Mouse (Mus musculus): ENCODE data around the gene Frem1. TPM values are rescaled to one million over a fixed set of nuclear protein-coding genes. Genes with fewer than 3 reads are reported as not detected.

Frem1 gene
- 1 to 10 TPM; 1.9 to 2.0 TPM for total RNA-seq (2021)
- long read RNA-seq, experiment 1, partial matches to known transcripts = 2 of 2 reads
- long read RNA-seq, experiment 1, other reads (novel, unspliced or antisense) = 0 of 2 reads
- long read RNA-seq, experiment 2, partial matches to known transcripts = 0 of 1 reads
- long read RNA-seq, experiment 2, other reads (novel, unspliced or antisense) = 1 of 1 reads

- peak in 1 of 2 experiments; percentile 12 for DNase-seq (ENCODE audit: extremely low spot score in 1 of 2, low spot score in 2 of 2)
- intact Hi-C loops (cut with DNase I) = no loop called here
- H3K4me3 ChIP-seq = peak within 1 kb of the TSS; percentile 9; the same call in 1 of the 2 replicates
- TF ChIP-seq CTCF (IDR thresholded peaks at IDR 0.05) = no peak
- no peak within 1 kb of the TSS for H3K27ac ChIP-seq
Measured at GRCm38 (mm10) chr4:83051634-83052577, at the start of gene Frem1. Frem1 (minus strand) TSS chr4:83052339.

- no peak for DNase-seq (ENCODE audit: extremely low spot score in 1 of 2, low spot score in 2 of 2)
Measured at GRCm38 (mm10) chr4:83099025-83099424, 46.9 kb upstream of the Frem1 start.

GRCm38 (mm10) chr4:83093941-83094340, 41.8 kb upstream of the Frem1 start:
- DNase-seq (ENCODE audit: extremely low spot score in 1 of 2, low spot score in 2 of 2) = no peak
- H3K27ac ChIP-seq = no peak overlapping the region
- H3K4me3 ChIP-seq = no peak overlapping the region
- TF ChIP-seq CTCF (IDR thresholded peaks at IDR 0.05) = no peak
- intact Hi-C loops (cut with DNase I) = no loop called here

More at GRCm38 (mm10) chr4:83099025-83099424, 46.9 kb upstream of the Frem1 start:
- TF ChIP-seq CTCF (IDR thresholded peaks at IDR 0.05) = no peak
- no peak overlapping the region for H3K4me3 ChIP-seq
- H3K27ac ChIP-seq = no peak overlapping the region
- intact Hi-C loops (cut with DNase I) = no loop called here

- no peak overlapping the region for H3K27ac ChIP-seq
- H3K4me3 ChIP-seq = no peak overlapping the region
- TF ChIP-seq CTCF (IDR thresholded peaks at IDR 0.05) = no peak
- intact Hi-C loops (cut with DNase I) = no loop called here
- DNase-seq (ENCODE audit: extremely low spot score in 1 of 2, low spot score in 2 of 2) = no peak
Measured at GRCm38 (mm10) chr4:83090691-83091448, 38.7 kb upstream of the Frem1 start.

- Histone ChIP-seq H3K4me3 (no peak overlapping the region), H3K27ac (no peak overlapping the region)
- no peak for DNase-seq (ENCODE audit: extremely low spot score in 1 of 2, low spot score in 2 of 2)
- TF ChIP-seq CTCF (IDR thresholded peaks at IDR 0.05) = no peak
- intact Hi-C loops (cut with DNase I) = no loop called here
Measured at GRCm38 (mm10) chr4:83080364-83081174, 28.4 kb upstream of the Frem1 start.

GRCm38 (mm10) chr4:83064191-83064590, 12.1 kb upstream of the Frem1 start:
- TF ChIP-seq CTCF (IDR thresholded peaks at IDR 0.05) = no peak
- intact Hi-C loops (cut with DNase I) = no loop called here
- Histone ChIP-seq H3K27ac (no peak overlapping the region), H3K4me3 (no peak overlapping the region)
- no peak for DNase-seq (ENCODE audit: extremely low spot score in 1 of 2, low spot score in 2 of 2)

- no peak for TF ChIP-seq CTCF (IDR thresholded peaks at IDR 0.05)
- intact Hi-C loops (cut with DNase I) = no loop called here
- DNase-seq (ENCODE audit: extremely low spot score in 1 of 2, low spot score in 2 of 2) = no peak
- Histone ChIP-seq H3K27ac (no peak overlapping the region), H3K4me3 (no peak overlapping the region)
Measured at GRCm38 (mm10) chr4:83061564-83061963, 9.4 kb upstream of the Frem1 start.

GRCm38 (mm10) chr4:83058617-83059016, 6.5 kb upstream of the Frem1 start:
- DNase-seq (ENCODE audit: extremely low spot score in 1 of 2, low spot score in 2 of 2) = no peak
- H3K4me3 ChIP-seq = no peak overlapping the region
- intact Hi-C loops (cut with DNase I) = no loop called here
- no peak overlapping the region for H3K27ac ChIP-seq
- no peak for TF ChIP-seq CTCF (IDR thresholded peaks at IDR 0.05)

- intact Hi-C loops (cut with DNase I) = no loop called here
Measured at GRCm38 (mm10) chr4:83058182-83058581, 6.0 kb upstream of the Frem1 start.

GRCm38 (mm10) chr4:83056496-83056895, 4.4 kb upstream of the Frem1 start:
- intact Hi-C loops (cut with DNase I) = no loop called here
- H3K4me3 ChIP-seq = no peak overlapping the region
- no peak for DNase-seq (ENCODE audit: extremely low spot score in 1 of 2, low spot score in 2 of 2)
- TF ChIP-seq CTCF (IDR thresholded peaks at IDR 0.05) = no peak
- no peak overlapping the region for H3K27ac ChIP-seq

More at GRCm38 (mm10) chr4:83058182-83058581, 6.0 kb upstream of the Frem1 start:
- no peak overlapping the region for H3K27ac ChIP-seq
- no peak for TF ChIP-seq CTCF (IDR thresholded peaks at IDR 0.05)
- no peak overlapping the region for H3K4me3 ChIP-seq
- no peak for DNase-seq (ENCODE audit: extremely low spot score in 1 of 2, low spot score in 2 of 2)

GRCm38 (mm10) chr4:83055444-83055843, 3.3 kb upstream of the Frem1 start:
- no peak overlapping the region for H3K4me3 ChIP-seq
- intact Hi-C loops (cut with DNase I) = no loop called here
- DNase-seq (ENCODE audit: extremely low spot score in 1 of 2, low spot score in 2 of 2) = no peak
- no peak overlapping the region for H3K27ac ChIP-seq
- TF ChIP-seq CTCF (IDR thresholded peaks at IDR 0.05) = no peak

All from left cerebral cortex, adult 2 months (tissue).